Mouse (Mus musculus) macrophage (primary cell): ENCODE data around the gene Pigl. TPM values are rescaled to one million over a fixed set of nuclear protein-coding genes. Genes with fewer than 3 reads are reported as not detected.
"Not testable (repeated sequence)": the region's sequence is repeated elsewhere in the genome, so short reads cannot be mapped to it uniquely, and the experiment has no call there.

Experiments used
- H3K27ac ChIP-seq: fragments of 350-480 bp; formaldehyde crosslinking; 2 replicates; pipeline ENCODE4 v1.9.0; 2021
- H3K36me3 ChIP-seq: fragments of 350-480 bp; formaldehyde crosslinking; 2 replicates; pipeline ENCODE4 v1.9.0; 2021; ENCODE audit errors: inconsistent target
- H3K4me3 ChIP-seq: fragments of 350-480 bp; formaldehyde crosslinking; 2 replicates; pipeline ENCODE4 v1.9.0; 2021; ENCODE audit errors: inconsistent target
- H3K79me2 ChIP-seq: fragments of 350-480 bp; formaldehyde crosslinking; 2 replicates; pipeline ENCODE4 v1.9.0; 2021; ENCODE audit errors: inconsistent target
- WGBS: methylation state at CpG from one replicate; pipeline ENCODE4 v1.1.7; 2026; ENCODE audit warnings: inconsistent platforms; ENCODE audit not compliant: missing documents; 5-methylcytosine and 5-hydroxymethylcytosine counted together
- polyA plus RNA-seq: library from polyadenylated mRNA; stranded (reverse); fragments of 250-400 nt; gene quantifications from 3 replicates; pipeline ENCODE4 v1.2.4, GENCODE M21; 2018; ENCODE audit warnings: inconsistent platforms

The Pigl gene
- polyA plus RNA-seq, 1 experiment from 2014 or later, result 5.2 TPM

DNA sequence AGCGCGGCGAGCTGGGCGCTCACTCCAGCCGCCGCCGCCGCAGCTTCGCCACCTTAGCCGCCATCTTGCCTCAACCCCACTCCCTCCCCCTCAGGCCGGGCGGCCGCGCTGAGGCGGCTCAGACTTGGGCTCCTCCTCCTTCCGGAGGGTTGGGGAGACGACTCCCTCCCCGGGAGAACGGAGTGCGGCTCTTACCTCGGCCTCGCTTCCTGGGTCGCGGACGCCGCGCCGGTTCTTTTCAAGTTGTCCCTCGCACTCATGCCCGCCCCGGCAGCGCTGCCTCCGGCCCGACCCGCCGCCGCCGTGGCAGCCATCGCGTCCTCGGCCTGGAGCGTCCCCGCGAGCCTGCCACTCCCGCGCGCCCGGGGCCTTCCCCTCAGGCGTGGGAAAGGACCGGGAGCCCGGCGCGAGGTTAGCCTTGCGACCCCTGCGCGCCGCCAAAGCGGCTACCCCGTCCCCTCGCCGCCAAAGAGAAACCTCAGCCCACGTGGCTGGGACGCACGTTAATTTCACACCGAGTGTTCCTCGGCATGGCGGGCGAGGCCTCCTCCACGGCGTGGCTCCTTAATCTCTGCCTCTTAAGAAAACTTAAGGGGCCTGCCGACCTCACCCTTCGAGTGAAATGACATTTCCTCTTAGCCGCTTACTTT lies 894 bp upstream of the Pigl start:
- Histone ChIP-seq H3K4me3 (peak overlapping the region; percentile 89), H3K36me3 (no peaks in the 10 kb centered on the region), H3K79me2 (peaks cover 68% of the 10 kb centered on the region), H3K27ac (peak overlapping the region; percentile 92)
- 0% methylated on average over 36 of the region's 73 CpGs for WGBS

DNA sequence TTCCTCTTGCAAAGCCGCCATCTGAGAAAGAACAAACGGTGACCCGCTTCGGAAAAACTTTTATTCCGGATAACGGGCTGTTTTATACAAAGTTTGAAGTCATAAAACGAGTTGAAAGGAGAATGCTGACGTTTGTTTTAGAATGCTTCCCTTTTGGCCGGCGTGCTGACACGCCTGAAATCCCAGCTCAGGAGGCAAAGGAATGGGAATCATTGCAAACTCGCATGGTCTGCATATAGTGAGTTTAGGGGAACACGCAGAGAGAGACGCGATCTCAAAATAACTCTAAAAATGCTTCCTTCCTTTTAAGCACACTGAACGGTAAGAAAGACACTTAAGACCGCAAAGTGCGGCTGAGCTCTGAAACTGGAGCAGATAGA lies 379 bp upstream of the Pigl start:
- Histone ChIP-seq H3K79me2 (peaks cover 62% of the 10 kb centered on the region), H3K36me3 (no peaks in the 10 kb centered on the region), H3K4me3 (peak overlapping the region; percentile 89), H3K27ac (peak overlapping the region; percentile 92)
- WGBS, result under 1% methylated on average over 18 of the region's 18 CpGs

- Histone ChIP-seq H3K27ac (peak overlapping the region; percentile 92), H3K36me3 (no peaks in the 10 kb centered on the region), H3K79me2 (peaks cover 54% of the 10 kb centered on the region), H3K4me3 (peak overlapping the region; percentile 89)
- 3% methylated on average over 9 of the region's 9 CpGs for WGBS
Observed at GRCm38 (mm10) chr11:62458780-62459179, 520 bp downstream of the Pigl start.

DNA sequence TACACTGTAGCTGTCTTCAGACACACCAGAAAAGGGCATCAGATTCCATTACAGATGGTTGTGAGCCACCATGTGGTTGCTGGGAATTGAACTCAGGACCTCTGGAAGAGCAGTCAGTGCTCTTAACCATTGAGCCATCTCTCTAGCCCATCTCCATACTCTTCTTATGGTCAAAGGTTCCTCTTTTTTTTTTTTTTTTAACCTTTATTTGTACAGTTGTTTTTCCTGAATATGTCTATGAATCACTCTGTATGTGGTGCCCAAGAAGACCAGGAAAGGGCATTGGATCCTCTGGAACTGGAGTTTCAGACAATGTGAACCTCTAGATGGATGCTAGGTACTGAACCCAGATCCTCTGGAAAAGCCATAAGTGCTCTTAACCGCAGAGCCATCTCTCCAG lies 4.3 kb downstream of the Pigl start:
- H3K27ac ChIP-seq, H3K4me3 ChIP-seq, H3K36me3 ChIP-seq: not testable (repeated sequence)
- peaks cover 22% of the 10 kb centered on the region for H3K79me2 ChIP-seq
- WGBS, result 100% methylated on average over 1 of the region's 1 CpGs

DNA sequence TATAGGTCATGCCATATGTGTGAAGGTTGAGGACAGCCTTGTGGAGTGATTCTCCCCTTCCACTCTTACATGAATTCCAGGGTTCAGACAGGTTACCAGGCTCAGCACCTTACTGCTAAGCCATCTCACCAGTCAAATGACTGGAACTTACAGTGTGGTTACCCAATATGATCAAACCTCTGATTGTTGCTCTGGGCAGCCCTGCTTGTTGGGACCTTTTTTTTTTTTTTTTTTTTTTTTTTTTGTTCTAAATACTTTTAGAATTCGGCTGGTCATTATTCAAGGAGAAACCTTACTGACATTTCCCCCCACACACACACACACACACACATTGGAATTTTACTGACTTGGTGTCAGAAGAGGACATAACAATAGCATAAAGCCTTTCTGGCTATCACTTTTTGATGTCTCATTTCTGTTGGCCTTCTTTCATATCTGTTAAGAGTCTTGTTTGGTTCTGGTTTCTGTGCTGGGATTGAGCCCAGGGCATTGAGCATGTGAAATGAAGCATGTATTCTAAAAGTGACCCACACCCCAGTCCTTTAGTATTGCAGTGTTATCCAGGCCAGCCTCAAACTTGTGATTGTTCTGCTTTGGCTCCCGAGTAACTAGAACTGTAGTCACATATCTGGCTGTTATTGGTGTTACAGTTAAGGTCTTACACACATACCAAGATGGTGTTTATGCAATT lies 5.1 kb downstream of the Pigl start:
- Histone ChIP-seq H3K4me3 (no peak overlapping the region), H3K27ac (no peak overlapping the region)
- 88% methylated on average over 1 of the region's 2 CpGs for WGBS

DNA sequence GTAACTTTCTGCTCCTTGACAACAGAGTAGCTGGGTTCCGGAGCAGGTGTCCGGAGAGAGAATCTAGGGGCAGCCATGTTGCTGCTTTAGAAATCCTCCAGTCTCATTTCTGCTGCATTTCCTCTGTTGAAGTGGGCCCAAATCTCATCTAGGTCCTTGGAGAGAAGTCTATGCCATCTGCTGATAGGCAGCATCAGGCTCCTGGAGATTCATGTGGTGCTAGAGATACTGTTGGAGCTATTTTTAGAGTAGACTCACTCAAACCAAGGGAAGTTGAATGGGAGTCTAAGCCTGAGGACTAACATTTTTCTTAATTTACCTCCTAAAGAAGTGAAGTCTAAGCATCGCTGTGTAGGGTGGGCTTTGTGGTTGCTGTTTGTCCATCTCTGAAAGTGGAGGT lies 6.4 kb downstream of the Pigl start:
- Histone ChIP-seq H3K4me3 (no peak overlapping the region), H3K27ac (no peak overlapping the region), H3K79me2 (peaks cover 11% of the 10 kb centered on the region), H3K36me3 (no peaks in the 10 kb centered on the region)
- 83% methylated on average over 3 of the region's 3 CpGs for WGBS

More for the DNA sequence above, 5.1 kb downstream of the Pigl start:
- Histone ChIP-seq H3K79me2 (peaks cover 22% of the 10 kb centered on the region), H3K36me3 (no peaks in the 10 kb centered on the region)

DNA sequence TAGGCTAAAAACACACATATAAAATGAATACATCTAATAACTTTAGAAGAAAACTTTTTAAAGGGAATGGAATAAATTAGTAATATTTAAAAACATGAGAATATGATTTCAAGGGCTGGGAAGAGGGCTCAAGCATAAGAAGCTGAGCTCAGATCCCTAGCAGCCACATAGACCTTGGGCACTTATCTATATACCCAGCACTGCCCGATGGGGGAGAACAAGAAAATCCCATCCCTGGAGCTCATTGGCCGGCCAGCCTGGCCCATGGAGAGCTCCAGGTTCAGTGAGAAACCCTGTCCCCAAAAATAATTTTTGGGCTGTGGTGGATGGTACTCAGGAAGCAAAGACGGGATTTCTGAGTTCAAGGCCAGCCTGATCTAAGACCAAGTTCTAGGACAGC lies 7.6 kb downstream of the Pigl start:
- Histone ChIP-seq H3K36me3 (no peaks in the 10 kb centered on the region), H3K79me2 (no peaks in the 10 kb centered on the region; the same call in 1 of the 2 replicates), H3K27ac (no peak overlapping the region), H3K4me3 (no peak overlapping the region)
- 97% methylated on average over 3 of the region's 3 CpGs for WGBS

DNA sequence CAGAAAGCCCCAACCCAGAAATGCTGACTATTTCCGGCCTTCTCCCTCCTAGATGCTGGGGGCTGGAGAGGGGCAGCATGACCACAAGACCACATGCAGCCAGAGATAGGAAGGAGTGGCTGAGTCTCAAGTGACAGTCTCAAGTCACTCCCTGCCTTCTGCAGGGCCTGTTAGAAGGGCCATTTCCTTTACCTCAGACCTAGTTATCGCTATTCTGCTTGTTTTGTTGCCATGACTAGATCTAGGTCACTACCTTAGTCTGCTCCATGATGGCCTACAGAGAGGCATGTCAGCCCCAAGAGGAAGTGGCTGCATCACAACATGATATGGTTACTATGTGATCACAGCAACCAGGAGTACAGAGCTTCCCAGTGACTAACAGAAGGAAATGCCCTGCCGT lies 8.3 kb downstream of the Pigl start:
- 18% methylated on average over 3 of the region's 3 CpGs for WGBS
- Histone ChIP-seq H3K79me2 (no peaks in the 10 kb centered on the region), H3K27ac (no peak overlapping the region), H3K36me3 (no peaks in the 10 kb centered on the region), H3K4me3 (no peak overlapping the region)

GRCm38 (mm10) chr11:62467289-62467688 lies 9.0 kb downstream of the Pigl start:
- not testable (repeated sequence) for H3K79me2 ChIP-seq, H3K27ac ChIP-seq, H3K4me3 ChIP-seq, H3K36me3 ChIP-seq

GRCm38 (mm10) chr11:62470451-62470850 lies 12.2 kb downstream of the Pigl start:
- Histone ChIP-seq H3K36me3 (no peaks in the 10 kb centered on the region), H3K4me3 (no peak overlapping the region), H3K79me2 (no peaks in the 10 kb centered on the region), H3K27ac (peak overlapping the region; percentile 27; the same call in 1 of the 2 replicates)
- WGBS, result 21% methylated on average over 6 of the region's 6 CpGs

DNA sequence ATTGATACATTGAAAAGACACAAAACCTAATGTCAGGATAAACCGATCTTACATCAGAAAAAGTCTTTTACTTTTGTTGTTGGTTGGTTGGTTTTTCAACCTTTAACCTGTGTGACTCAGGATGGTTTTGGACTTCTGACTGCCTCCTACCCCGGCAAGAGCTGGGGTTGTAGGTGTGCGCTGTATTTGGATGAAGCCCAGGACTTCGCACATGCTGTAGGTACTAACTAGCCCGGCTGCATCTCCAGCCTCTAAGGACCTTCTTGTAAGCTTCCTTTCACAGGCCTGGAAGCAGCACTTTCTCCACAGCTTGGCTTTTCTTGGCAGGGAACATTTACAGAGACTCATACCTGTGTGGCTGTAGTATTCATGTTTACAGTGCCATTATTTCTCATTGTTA lies 15.3 kb downstream of the Pigl start:
- no peak overlapping the region for H3K27ac ChIP-seq
- 97% methylated on average over 5 of the region's 5 CpGs for WGBS
- no peaks in the 10 kb centered on the region for H3K79me2 ChIP-seq
- H3K4me3 ChIP-seq, result no peak overlapping the region
- H3K36me3 ChIP-seq, result no peaks in the 10 kb centered on the region

DNA sequence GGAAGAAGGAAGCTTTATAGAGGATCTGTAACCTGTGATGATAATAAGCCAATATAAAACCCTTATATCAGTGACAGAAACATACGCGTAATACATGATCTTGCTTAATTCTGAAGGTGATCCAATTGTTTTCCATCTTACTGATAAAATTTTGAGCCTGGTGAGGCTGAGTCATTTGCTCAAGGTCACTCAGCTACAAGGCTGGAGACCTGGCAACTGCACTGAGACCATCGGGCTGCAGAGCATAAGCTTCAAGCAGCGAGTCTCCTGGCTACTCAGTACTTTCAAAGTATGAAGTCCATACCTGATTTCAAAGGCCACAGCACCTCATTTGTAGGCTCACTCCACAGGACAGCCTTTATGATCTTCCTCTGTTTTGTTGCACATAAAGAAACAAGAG lies 17.9 kb downstream of the Pigl start:
- no peaks in the 10 kb centered on the region for H3K79me2 ChIP-seq
- H3K27ac ChIP-seq, result no peak overlapping the region
- no peaks in the 10 kb centered on the region for H3K36me3 ChIP-seq
- WGBS, result 96% methylated on average over 4 of the region's 4 CpGs
- H3K4me3 ChIP-seq, result no peak overlapping the region

- Histone ChIP-seq H3K79me2 (no peaks in the 10 kb centered on the region), H3K4me3 (no peak overlapping the region), H3K27ac (no peak overlapping the region), H3K36me3 (no peaks in the 10 kb centered on the region)
- 45% methylated on average over 6 of the region's 6 CpGs for WGBS
Observed at GRCm38 (mm10) chr11:62478931-62479330, 20.7 kb downstream of the Pigl start.

GRCm38 (mm10) chr11:62479581-62479980 lies 21.3 kb downstream of the Pigl start:
- Histone ChIP-seq H3K4me3 (no peak overlapping the region), H3K27ac (no peak overlapping the region), H3K36me3 (no peaks in the 10 kb centered on the region), H3K79me2 (no peaks in the 10 kb centered on the region)
- 84% methylated on average over 4 of the region's 5 CpGs for WGBS

DNA sequence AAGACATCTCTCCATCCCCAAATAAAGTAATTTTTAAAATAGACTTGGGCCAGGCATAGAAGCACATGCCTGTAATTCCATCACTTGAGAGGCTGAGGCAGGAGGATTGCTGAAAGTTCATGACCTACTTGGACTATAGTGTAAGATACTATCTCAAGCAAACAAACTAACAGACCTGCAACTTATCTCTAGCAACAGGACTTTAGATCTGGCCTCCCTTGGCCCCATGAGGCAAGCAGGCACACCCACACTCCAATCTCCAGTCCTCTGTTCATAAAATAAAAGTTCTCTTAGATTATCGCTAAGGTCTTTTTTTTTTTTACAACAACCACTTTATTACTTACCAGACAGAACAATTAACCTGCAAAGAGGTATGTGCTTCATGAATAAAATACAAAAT lies 28.7 kb downstream of the Pigl start:
- H3K79me2 ChIP-seq, result no peaks in the 10 kb centered on the region
- H3K27ac ChIP-seq, result no peak overlapping the region
- no peak overlapping the region for H3K4me3 ChIP-seq
- no peaks in the 10 kb centered on the region for H3K36me3 ChIP-seq
- WGBS, result 91% methylated on average over 1 of the region's 1 CpGs
